Mouse (Mus musculus): ENCODE data around the gene 4930467E23Rik.
"Not testable (repeated sequence)": the region's sequence is repeated elsewhere in the genome, so short reads cannot be mapped to it uniquely, and the experiment has no call there.

4930467E23Rik gene

DNA sequence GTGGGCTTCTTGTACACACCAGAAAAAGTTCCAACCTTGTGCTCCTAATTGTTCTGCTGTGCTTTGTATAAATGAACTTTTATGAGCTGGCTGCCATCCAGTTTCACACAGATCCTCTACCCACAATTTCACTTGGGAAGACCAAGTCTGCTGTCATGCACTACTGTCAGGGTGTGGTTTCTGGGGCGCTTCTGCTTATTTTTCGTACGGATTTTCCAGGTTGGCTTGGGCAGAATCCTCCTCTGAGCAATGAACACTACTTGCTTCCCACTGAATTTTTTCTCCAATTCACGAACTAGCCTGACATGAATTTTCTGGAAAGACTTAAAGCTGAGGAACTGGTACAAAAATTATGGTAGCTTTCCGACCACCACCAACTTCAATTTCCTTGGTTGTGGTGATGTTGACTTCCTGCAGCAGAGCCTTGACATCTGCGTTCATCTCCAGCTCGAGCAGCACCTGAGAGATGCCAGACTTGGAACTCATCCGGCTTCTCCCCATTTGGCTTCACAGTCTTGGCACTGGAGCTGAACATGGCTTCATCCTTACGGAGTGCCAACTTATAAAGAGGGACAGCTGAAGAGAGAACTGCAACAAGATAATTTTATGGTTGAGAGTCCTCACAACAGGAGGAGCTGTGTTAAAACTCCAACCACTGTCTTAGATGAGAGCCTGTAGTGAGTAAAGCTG is 18.1 kb upstream of the 4930467E23Rik start:
- not testable (repeated sequence) for DNase-seq (ENCODE audit: low spot score)

DNA sequence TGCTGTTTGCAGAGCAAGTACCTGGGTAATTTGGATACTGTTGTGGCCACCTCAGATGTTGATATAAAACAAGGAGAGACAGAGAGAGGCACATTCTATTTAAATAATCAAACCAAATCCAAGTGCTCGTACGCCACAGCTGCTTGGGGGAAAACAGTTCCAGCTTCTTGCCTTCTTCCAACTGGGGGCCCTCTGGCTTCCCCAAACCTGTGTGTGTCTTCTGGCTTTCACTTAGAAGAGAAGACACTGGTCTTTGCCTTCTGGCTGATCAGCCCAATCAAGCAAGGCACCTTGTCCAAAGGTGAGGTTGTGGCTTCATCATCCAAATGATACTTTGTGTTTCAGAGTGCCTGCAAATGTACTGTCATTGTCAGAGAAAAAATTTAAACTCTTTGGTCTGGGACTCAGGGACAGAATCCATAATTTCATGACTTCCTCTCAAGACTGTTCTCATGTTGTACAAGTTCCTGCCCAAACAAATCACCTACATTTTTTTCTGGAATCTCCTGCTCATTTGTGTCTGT is 17.1 kb upstream of the 4930467E23Rik start:
- DNase-seq (ENCODE audit: low spot score): not testable (repeated sequence)

GRCm38 (mm10) chr8:19712816-19713215 is 16.6 kb upstream of the 4930467E23Rik start:
- DNase-seq (ENCODE audit: low spot score): not testable (repeated sequence)

DNA sequence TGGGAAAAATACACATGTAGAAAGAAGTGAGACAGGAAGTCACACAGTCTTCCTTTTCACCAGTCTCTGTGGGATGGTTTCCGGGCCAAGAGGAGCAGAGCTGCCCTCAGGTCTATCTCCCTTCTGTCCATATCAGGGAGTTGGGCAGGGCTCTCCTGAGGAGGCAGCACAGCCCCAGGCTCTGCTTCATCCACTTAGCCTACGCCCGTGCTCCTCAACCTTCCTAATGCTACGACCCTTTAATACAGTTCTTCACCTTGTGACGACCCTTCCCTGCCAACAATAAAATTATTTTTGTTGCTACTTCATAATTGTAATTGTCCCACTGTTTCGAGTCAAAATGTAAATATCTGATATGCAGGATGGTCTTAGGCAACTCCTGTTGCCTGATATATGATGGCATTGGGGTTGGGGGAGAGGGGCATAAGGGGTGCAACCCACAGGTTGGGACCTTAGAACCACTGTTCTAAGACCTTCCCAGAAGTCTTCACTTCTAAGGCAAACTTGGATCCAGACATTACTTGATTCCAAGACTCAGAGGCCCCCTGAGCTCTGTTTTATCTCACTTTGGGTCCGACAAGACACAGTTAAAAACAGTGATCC is 16.0 kb upstream of the 4930467E23Rik start:
- DNase-seq (ENCODE audit: low spot score): not testable (repeated sequence)

GRCm38 (mm10) chr8:19714426-19714825 is 14.9 kb upstream of the 4930467E23Rik start:
- not testable (repeated sequence) for DNase-seq (ENCODE audit: low spot score)

DNA sequence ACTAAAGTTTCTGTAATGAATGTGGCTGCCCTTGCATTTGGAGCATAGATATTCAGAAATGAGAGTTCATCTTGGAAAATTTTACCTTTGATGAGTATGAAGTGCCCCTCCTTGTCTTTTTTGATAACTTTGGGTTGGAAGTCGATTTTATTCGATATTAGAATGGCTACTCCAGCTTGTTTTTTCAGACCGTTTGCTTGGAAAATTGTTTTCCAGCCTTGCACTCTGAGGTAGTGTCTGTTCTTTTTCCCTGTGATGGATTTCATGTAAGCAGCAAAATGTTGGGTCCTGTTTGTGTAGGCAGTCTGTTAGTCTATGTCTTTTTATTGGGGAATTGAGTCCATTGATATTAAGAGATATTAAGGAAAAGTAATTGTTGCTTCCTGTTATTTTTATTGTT is 14.1 kb upstream of the 4930467E23Rik start:
- not testable (repeated sequence) for DNase-seq (ENCODE audit: low spot score)

GRCm38 (mm10) chr8:19717851-19718250 is 11.5 kb upstream of the 4930467E23Rik start:
- not testable (repeated sequence) for DNase-seq (ENCODE audit: low spot score)

GRCm38 (mm10) chr8:19719513-19719912 is 9.9 kb upstream of the 4930467E23Rik start:
- DNase-seq (ENCODE audit: low spot score): not testable (repeated sequence)

GRCm38 (mm10) chr8:19724871-19725270 is 4.5 kb upstream of the 4930467E23Rik start:
- DNase-seq (ENCODE audit: low spot score): not testable (repeated sequence)

DNA sequence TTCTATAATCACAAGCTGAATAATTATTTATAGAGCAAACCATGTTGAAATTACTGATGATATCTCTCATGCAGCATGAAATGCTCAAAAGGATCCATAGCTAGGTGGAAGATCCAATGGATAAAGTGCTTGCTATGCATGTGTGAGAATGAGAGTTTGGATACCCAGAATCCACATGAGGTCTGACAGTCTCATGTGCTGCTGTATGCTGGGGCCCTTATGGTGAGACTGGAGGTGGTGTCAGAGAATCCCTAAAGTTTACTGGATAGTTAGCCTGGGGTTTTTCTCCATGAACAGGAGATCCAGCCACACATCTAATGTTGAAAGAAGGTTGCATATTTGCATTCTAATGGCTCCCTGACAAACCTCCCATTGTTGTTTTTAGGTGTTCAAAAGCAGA is 22.4 kb downstream of the 4930467E23Rik start:
- not testable (repeated sequence) for DNase-seq (ENCODE audit: low spot score)

GRCm38 (mm10) chr8:19754178-19754577 is 24.8 kb downstream of the 4930467E23Rik start:
- not testable (repeated sequence) for DNase-seq (ENCODE audit: low spot score)

DNA sequence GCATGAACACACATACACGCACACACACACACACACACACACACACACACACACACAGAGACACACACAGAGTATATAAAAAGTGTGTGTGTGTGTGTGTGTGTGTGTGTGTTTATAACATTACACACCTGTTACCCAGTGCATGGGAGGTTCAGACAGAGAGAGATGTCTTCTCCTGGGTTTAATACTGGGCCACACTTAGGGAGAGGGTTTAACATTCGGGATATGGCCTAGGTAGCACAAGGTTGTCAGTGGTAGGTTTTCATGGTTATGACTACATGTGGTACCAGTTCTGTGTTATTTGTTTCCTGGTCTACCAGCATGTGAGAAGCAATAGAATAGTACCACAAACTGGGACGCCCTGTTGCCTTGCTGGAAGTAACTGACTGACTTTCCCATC is 25.6 kb downstream of the 4930467E23Rik start:
- DNase-seq (ENCODE audit: low spot score): not testable (repeated sequence)

GRCm38 (mm10) chr8:19761660-19762059 is 32.3 kb downstream of the 4930467E23Rik start:
- DNase-seq (ENCODE audit: low spot score): not testable (repeated sequence)

GRCm38 (mm10) chr8:19762860-19763592 is 33.6 kb downstream of the 4930467E23Rik start:
- not testable (repeated sequence) for DNase-seq (ENCODE audit: low spot score)

- DNase-seq (ENCODE audit: low spot score): not testable (repeated sequence)
These were observed 36.2 kb downstream of the 4930467E23Rik start for GRCm38 (mm10) chr8:19765531-19765930.

GRCm38 (mm10) chr8:19773461-19773860 is 44.1 kb downstream of the 4930467E23Rik start:
- DNase-seq (ENCODE audit: low spot score): not testable (repeated sequence)

- DNase-seq (ENCODE audit: low spot score): not testable (repeated sequence)
These were observed 46.9 kb downstream of the 4930467E23Rik start for GRCm38 (mm10) chr8:19776311-19776710.

GRCm38 (mm10) chr8:19777500-19777899 is 48.1 kb downstream of the 4930467E23Rik start:
- not testable (repeated sequence) for DNase-seq (ENCODE audit: low spot score)

- DNase-seq (ENCODE audit: low spot score): not testable (repeated sequence)
These were observed 48.8 kb downstream of the 4930467E23Rik start for GRCm38 (mm10) chr8:19778126-19778525.

DNA sequence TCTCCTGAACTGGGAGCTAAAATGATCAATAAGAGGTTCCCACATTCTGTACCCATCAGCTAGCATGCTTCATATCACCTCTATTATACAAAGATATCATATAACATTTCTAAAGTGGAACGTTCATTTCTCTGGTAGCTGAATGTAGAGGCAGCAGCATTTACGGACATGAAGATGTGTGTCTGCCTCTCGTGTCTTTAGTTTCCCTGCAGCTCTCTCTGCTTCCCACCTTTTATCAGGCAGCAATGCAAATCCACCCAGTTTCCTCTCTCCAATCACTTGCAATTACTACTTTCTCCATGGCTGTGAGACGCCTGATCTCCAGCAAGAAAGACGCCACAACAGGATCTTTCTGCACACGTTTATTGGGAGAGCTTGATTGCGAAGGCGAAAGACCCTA is 49.5 kb downstream of the 4930467E23Rik start:
- not testable (repeated sequence) for DNase-seq (ENCODE audit: low spot score)

GRCm38 (mm10) chr8:19780212-19780611 is 50.8 kb downstream of the 4930467E23Rik start:
- not testable (repeated sequence) for DNase-seq (ENCODE audit: low spot score)

- not testable (repeated sequence) for DNase-seq (ENCODE audit: low spot score)
These were observed 51.3 kb downstream of the 4930467E23Rik start for GRCm38 (mm10) chr8:19780658-19781057.

Data from T-cell, adult 2 months (primary cell).